Mouse (Mus musculus) heart, postnatal 0 days (tissue): ENCODE data around the gene Trip6. TPM values are rescaled to one million over a fixed set of nuclear protein-coding genes. Genes with fewer than 3 reads are reported as not detected.

Experiments
- ATAC-seq: fragments of 200-750 bp; cut with Nextera tagmentation; 2 replicates; pipeline ENCODE4 v1.8.0; 2017; ENCODE audit warnings: low read depth, moderate number of reproducible peaks, moderate library complexity; ENCODE audit not compliant: insufficient read depth
- DNase-seq: peaks from one replicate; pipeline ENCODE4 v3.0.0-alpha.2; 2016; ENCODE audit warnings: low spot score
- H3K27ac ChIP-seq: fragments of 300-500 bp; sonication (generic); 2 replicates; pipeline ENCODE4 v1.5.1; 2014; ENCODE audit warnings: low read depth, mild to moderate bottlenecking
- H3K27me3 ChIP-seq: fragments of 300-500 bp; sonication (generic); 2 replicates; pipeline ENCODE4 v1.6.1; 2014; ENCODE audit warnings: low read length, mixed read lengths; ENCODE audit not compliant: control insufficient read depth, insufficient read depth
- H3K36me3 ChIP-seq: fragments of 300-500 bp; sonication (generic); replicated peaks from 2 replicates; pipeline ENCODE4 v1.6.1; 2014; ENCODE audit warnings: low read length, mixed read lengths; ENCODE audit not compliant: control insufficient read depth, insufficient read depth
- H3K4me1 ChIP-seq: fragments of 300-500 bp; sonication (generic); 2 replicates; pipeline ENCODE4 v1.6.1; 2014; ENCODE audit warnings: antibody characterized with exemption; ENCODE audit not compliant: control insufficient read depth, insufficient read depth
- H3K4me2 ChIP-seq: fragments of 300-500 bp; sonication (generic); 2 replicates; pipeline ENCODE4 v1.6.1; 2014; ENCODE audit warnings: low read depth, mild to moderate bottlenecking, low read length, moderate library complexity
- H3K4me3 ChIP-seq: fragments of 300-500 bp; sonication (generic); 2 replicates; pipeline ENCODE4 v1.5.1; 2014; ENCODE audit warnings: low read depth, low read length
- H3K9ac ChIP-seq: fragments of 300-500 bp; sonication (generic); replicated peaks from 2 replicates; pipeline ENCODE4 v1.6.1; 2014; ENCODE audit warnings: low read depth, low read length, mixed read lengths
- H3K9me3 ChIP-seq: fragments of 300-500 bp; sonication (generic); replicated peaks from 2 replicates; pipeline ENCODE4 v1.6.1; 2016; ENCODE audit warnings: low read length; ENCODE audit not compliant: control insufficient read depth
- CTCF ChIP-seq: IDR thresholded peaks from 2 replicates; pipeline ENCODE4 v1.5.1; 2016; ENCODE audit warnings: antibody characterized with exemption, control low read depth, low read depth
- EP300 ChIP-seq: IDR thresholded peaks from 2 replicates; pipeline ENCODE4 v1.6.1; 2016; ENCODE audit warnings: antibody characterized with exemption, low read depth
- WGBS: fragments of 180-500 bp; shearing (Covaris S2); extraction: QIAGEN DNeasy Blood & Tissue Kit; methylation state at CpG from one replicate; pipeline ENCODE4 v1.1.7; 2014; 5-methylcytosine and 5-hydroxymethylcytosine counted together
- polyA plus RNA-seq: library from polyadenylated mRNA; unstranded; fragments of >200 nt; fragmentation: Nextera tagmentation; extraction: Ambion mirVana; gene quantifications from 2 replicates; pipeline ENCODE4 v1.2.1, GENCODE M21; 2015
- total RNA-seq: library from RNA; depleted of rRNA; stranded (reverse); fragments of >200 nt; gene quantifications from 2 replicates; pipeline ENCODE4 v1.2.3, GENCODE M21; 2014; ENCODE audit warnings: low replicate concordance

The Trip6 gene
- total and polyA plus RNA-seq, 2 experiments from 2014 or later: 28.6 to 44.8 TPM

GRCm38 (mm10) chr5:137335066-137335465 is 20.9 kb upstream of the Trip6 start:
- Histone ChIP-seq H3K4me1 (no peaks in the 10 kb centered on the region; the same call in 1 of the 2 replicates), H3K36me3 (no peaks in the 10 kb centered on the region), H3K27ac (no peak overlapping the region), H3K27me3 (no peaks in the 10 kb centered on the region), H3K9me3 (no peaks in the 10 kb centered on the region), H3K4me3 (no peak overlapping the region), H3K4me2 (no peak overlapping the region), H3K9ac (no peak overlapping the region)
- 74% methylated on average over 6 of the region's 6 CpGs for WGBS
- DNase-seq (no peak), ATAC-seq (no peak)
- TF ChIP-seq EP300: no peak
- TF ChIP-seq CTCF: no peak

- Histone ChIP-seq H3K27ac (no peak overlapping the region), H3K36me3 (no peaks in the 10 kb centered on the region), H3K27me3 (no peaks in the 10 kb centered on the region), H3K4me1 (no peaks in the 10 kb centered on the region; the same call in 1 of the 2 replicates), H3K9ac (no peak overlapping the region), H3K4me2 (peak overlapping the region; percentile 99; the same call in 1 of the 2 replicates), H3K4me3 (no peak overlapping the region), H3K9me3 (no peaks in the 10 kb centered on the region)
- WGBS: 40% methylated on average over 10 of the region's 10 CpGs
- ATAC-seq (no peak), DNase-seq (no peak)
- no peak for TF ChIP-seq CTCF
- no peak for TF ChIP-seq EP300
These were observed 20.1 kb upstream of the Trip6 start for GRCm38 (mm10) chr5:137334317-137334716.

GRCm38 (mm10) chr5:137333512-137334174 is 19.4 kb upstream of the Trip6 start, which contains the start of gene Slc12a9:
Gene Slc12a9 (minus strand): TSS chr5:137333597.
- TF ChIP-seq CTCF: peak; percentile 86
- TF ChIP-seq EP300: no peak
- Histone ChIP-seq H3K27ac (0 out of 2 replicates have a peak within 1 kb of the TSS, but pooled peaks have one; percentile 1), H3K27me3 (no peaks in the 10 kb centered on the region), H3K36me3 (no peaks in the 10 kb centered on the region), H3K9ac (peak within 1 kb of the TSS; percentile 19), H3K4me3 (peak within 1 kb of the TSS; percentile 61), H3K4me1 (no peaks in the 10 kb centered on the region; the same call in 1 of the 2 replicates), H3K9me3 (no peaks in the 10 kb centered on the region), H3K4me2 (peak within 1 kb of the TSS; percentile 99)
- peak; percentile 86 for ATAC-seq
- DNase-seq: peak; percentile 92
- 1% methylated on average over 44 of the region's 44 CpGs for WGBS

GRCm38 (mm10) chr5:137332857-137333511 is 18.8 kb upstream of the Trip6 start:
- Histone ChIP-seq H3K36me3 (no peaks in the 10 kb centered on the region), H3K27me3 (no peaks in the 10 kb centered on the region), H3K9ac (peak overlapping the region; percentile 19), H3K4me2 (peak overlapping the region; percentile 99), H3K27ac (0 out of 2 replicates have a peak overlapping the region, but pooled peaks have one; percentile 1), H3K9me3 (no peaks in the 10 kb centered on the region), H3K4me1 (no peaks in the 10 kb centered on the region; the same call in 1 of the 2 replicates), H3K4me3 (peak overlapping the region; percentile 61)
- WGBS: 19% methylated on average over 15 of the region's 15 CpGs
- ATAC-seq (peak; percentile 8; the same call in 1 of the 2 replicates), DNase-seq (no peak)
- TF ChIP-seq CTCF: no peak
- TF ChIP-seq EP300: no peak

DNA sequence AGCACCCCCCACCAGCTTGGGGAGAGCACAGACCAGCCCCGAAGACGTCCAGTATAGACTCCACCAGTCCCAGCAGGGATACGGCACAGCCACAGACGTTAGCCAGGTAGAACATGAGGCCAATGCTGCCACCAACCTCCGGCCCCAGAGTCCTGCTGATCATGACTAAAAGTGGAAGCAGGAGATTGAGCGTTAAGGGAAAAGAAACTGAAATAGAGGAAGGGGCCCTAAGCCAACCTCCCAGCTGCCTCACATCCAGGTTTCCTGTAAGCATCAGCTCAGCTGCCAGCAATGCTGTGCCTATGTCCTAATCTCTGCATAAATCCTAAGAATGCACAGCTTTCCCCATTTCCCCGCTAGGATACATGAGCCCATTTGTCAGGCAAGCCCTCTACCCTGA is 16.7 kb upstream of the Trip6 start:
- Histone ChIP-seq H3K9ac (no peak overlapping the region), H3K4me3 (no peak overlapping the region), H3K4me2 (no peak overlapping the region), H3K27me3 (no peaks in the 10 kb centered on the region), H3K9me3 (no peaks in the 10 kb centered on the region), H3K27ac (no peak overlapping the region), H3K36me3 (peaks cover 6% of the 10 kb centered on the region; the same call in 1 of the 2 replicates), H3K4me1 (no peaks in the 10 kb centered on the region)
- no peak for TF ChIP-seq CTCF
- TF ChIP-seq EP300: no peak
- ATAC-seq (no peak), DNase-seq (no peak)
- WGBS: 74% methylated on average over 7 of the region's 7 CpGs
